Mouse (Mus musculus) C2C12 (cell line): ENCODE data around the gene Ern1. TPM values are rescaled to one million over a fixed set of nuclear protein-coding genes. Genes with fewer than 3 reads are reported as not detected.

Experiments used
- H3K27me3 ChIP-seq: one replicate; pipeline ENCODE4 v1.6.1; 2011; ENCODE audit not compliant: control insufficient read depth, insufficient read depth, insufficient read length
- H3K36me3 ChIP-seq: one replicate; pipeline ENCODE4 v1.6.1; 2011; ENCODE audit not compliant: control insufficient read depth, insufficient read depth
- H3K4me3 ChIP-seq: one replicate; pipeline ENCODE4 v1.5.1; 2011; ENCODE audit warnings: mild to moderate bottlenecking, control low read depth; ENCODE audit not compliant: poor library complexity, insufficient read depth, severe bottlenecking
- H3K79me2 ChIP-seq: one replicate; pipeline ENCODE4 v1.6.1; 2011; ENCODE audit not compliant: control insufficient read depth, insufficient read depth
- H3K79me3 ChIP-seq: one replicate; pipeline ENCODE4 v1.6.1; 2011; ENCODE audit warnings: low read depth, control low read depth
- H3ac ChIP-seq: one replicate; pipeline ENCODE3; 2011; ENCODE audit warnings: low read depth; ENCODE audit not compliant: control insufficient read depth, insufficient read length
- CEBPB ChIP-seq: IDR thresholded peaks from one replicate; pipeline ENCODE4 v1.6.1; 2011; ENCODE audit warnings: low read depth, mild to moderate bottlenecking, control low read depth, moderate library complexity
- CTCF ChIP-seq: IDR thresholded peaks from one replicate; pipeline ENCODE4 v1.5.1; 2011; ENCODE audit not compliant: control insufficient read depth, insufficient read depth, insufficient read length
- FOSL1 ChIP-seq: IDR thresholded peaks from one replicate; pipeline ENCODE4 v1.8.0; 2011; ENCODE audit warnings: mild to moderate bottlenecking, low read length; ENCODE audit not compliant: poor library complexity, insufficient read depth, severe bottlenecking
- MAX ChIP-seq: IDR thresholded peaks from one replicate; pipeline ENCODE4 v1.6.1; 2011; ENCODE audit warnings: mild to moderate bottlenecking, control low read depth
- MYOD1 ChIP-seq: IDR thresholded peaks from one replicate; pipeline ENCODE4 v1.6.1; 2011; ENCODE audit warnings: low read depth; ENCODE audit not compliant: control insufficient read depth, insufficient read length
- MYOG ChIP-seq: IDR thresholded peaks from one replicate; pipeline ENCODE4 v1.6.1; 2011; ENCODE audit not compliant: control insufficient read depth, insufficient read length; ENCODE audit errors: extremely low read depth
- USF1 ChIP-seq: IDR thresholded peaks from one replicate; pipeline ENCODE4 v1.6.1; 2011; ENCODE audit warnings: low read depth, mild to moderate bottlenecking, control low read depth, moderate library complexity
- polyA plus RNA-seq: library from polyadenylated mRNA; unstranded; fragments of >200 nt; fragmentation: generic; extraction: Trizol; gene quantifications from one replicate; pipeline ENCODE4 v1.2.1, GENCODE M21; 2012; ENCODE audit warnings: missing spikeins

Gene Ern1
- polyA plus RNA-seq, 1 experiment, result 6.0 TPM

DNA sequence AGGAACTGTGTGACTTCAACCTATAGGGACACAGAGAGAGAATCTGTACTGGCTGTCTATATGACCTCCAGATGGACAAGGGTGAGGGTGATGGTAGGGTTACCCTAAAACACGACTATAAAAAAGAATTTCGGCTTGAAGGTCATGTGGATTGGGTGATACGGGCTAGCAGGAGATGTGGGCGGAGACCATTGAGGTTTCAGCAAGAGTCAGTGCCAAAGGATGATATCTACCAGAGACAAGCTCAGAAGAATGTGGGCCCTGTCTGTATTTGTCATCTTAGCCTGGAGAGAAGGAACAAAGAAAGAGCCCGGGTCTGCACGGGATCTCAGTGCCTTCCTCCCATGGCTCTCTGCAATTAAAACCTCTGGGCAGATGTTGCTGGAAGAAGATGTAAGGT lies 137.9 kb downstream of the Ern1 start:
- Histone ChIP-seq H3K4me3 (no peak overlapping the region), H3K79me3 (no peaks in the 10 kb centered on the region), H3K79me2 (no peaks in the 10 kb centered on the region), H3ac (no peak overlapping the region), H3K27me3 (peaks cover 32% of the 10 kb centered on the region), H3K36me3 (no peaks in the 10 kb centered on the region)
- TF ChIP-seq CTCF, result no peak
- TF ChIP-seq MAX, result no peak
- TF ChIP-seq USF1, result no peak
- no peak for TF ChIP-seq MYOD1
- TF ChIP-seq CEBPB, result no peak
- no peak for TF ChIP-seq MYOG

DNA sequence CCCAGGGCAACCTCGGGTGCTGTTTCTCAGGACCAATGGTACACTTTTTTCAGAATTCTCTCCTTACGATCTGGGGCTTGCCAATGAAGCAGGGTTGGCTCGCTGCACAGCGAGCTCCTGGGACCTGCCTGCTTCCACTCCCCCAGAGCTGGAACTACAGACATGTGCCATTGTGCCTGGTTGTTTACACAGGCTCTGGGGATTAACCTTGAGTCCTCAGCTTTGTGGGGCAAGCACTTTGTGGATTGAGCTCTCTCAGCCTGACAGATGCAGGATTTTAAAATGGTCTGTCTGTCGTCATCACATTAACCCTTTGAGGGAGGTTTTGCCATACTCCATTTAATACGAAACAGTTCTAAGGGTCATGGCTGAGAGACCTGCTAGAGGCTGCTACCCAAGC lies 142.7 kb downstream of the Ern1 start:
- H3ac ChIP-seq, result no peak overlapping the region
- H3K27me3 ChIP-seq, result peaks cover 60% of the 10 kb centered on the region
- TF ChIP-seq USF1 (no peak), CEBPB (no peak), CTCF (no peak), MYOG (no peak), FOSL1 (no peak), MYOD1 (no peak), MAX (no peak)
- H3K79me3 ChIP-seq, result no peaks in the 10 kb centered on the region
- H3K79me2 ChIP-seq, result no peaks in the 10 kb centered on the region
- H3K4me3 ChIP-seq, result no peak overlapping the region
- H3K36me3 ChIP-seq, result no peaks in the 10 kb centered on the region

Other genes starting within 250 kb of the Ern1 start
- gene Ftsj3, start 231.8 kb downstream of the Ern1 start, polyA plus RNA-seq, result 48.7 TPM
- 289 TPM for gene Psmc5, start 231.7 kb downstream of the Ern1 start, polyA plus RNA-seq
- 49.5 TPM for gene Smarcd2, start 214.9 kb downstream of the Ern1 start, polyA plus RNA-seq
- gene Tcam1, start 211.2 kb downstream of the Ern1 start, polyA plus RNA-seq, result 0.15 TPM
- gene Gh, start 186.0 kb downstream of the Ern1 start, polyA plus RNA-seq, result not detected
- not detected for gene Cd79b, start 173.1 kb downstream of the Ern1 start, polyA plus RNA-seq
- 0.02 TPM for gene Scn4a, start 134.6 kb downstream of the Ern1 start, polyA plus RNA-seq
- gene Prr29, start 122.4 kb downstream of the Ern1 start, polyA plus RNA-seq, result not detected
- not detected for gene Icam2, start 99.8 kb downstream of the Ern1 start, polyA plus RNA-seq
- gene Tex2, start 125.6 kb upstream of the Ern1 start, polyA plus RNA-seq, result 5.9 TPM